In the genomic region with DNA sequence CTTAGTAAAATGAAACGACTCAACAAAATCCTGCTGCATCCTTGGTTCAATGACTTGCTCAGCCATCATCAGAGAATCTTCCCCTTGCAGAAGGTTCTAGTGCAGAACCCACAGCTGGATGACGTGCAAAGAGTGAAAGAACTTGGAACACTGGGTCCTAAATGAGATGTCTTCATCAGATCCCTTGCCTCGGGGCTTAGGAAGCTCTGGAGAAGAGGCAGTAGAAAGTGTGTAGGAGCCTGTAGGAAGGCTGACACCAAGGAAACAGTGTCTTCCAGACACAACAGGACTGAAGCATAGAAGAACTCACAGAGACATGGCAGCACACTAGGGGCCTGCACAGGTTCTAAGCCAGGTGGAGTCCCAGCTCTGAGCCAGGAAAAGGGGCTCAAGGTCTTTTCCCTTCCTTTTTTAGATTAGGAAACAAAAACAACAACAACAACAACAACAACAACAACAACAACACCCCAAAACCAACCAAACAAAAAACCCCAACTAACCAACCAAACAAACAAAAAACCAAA, we compare ENCODE assay signal across 31 mouse cellular contexts. TPM values are rescaled to one million over a fixed set of nuclear protein-coding genes. Genes with fewer than 3 reads are reported as not detected.
A peak's percentile ranks its signal among the peaks of the same experiment; 100 is the strongest.
DNase-seq lines count a peak whose midpoint lies in the region; ATAC-seq and TF ChIP-seq lines count a peak whose summit lies in the region.
"Not testable (repeated sequence)": the region's sequence is repeated elsewhere in the genome, so short reads cannot be mapped to it uniquely, and the experiment has no call there.
"Had no signal": no experiment of that assay in that cellular context is flagged by ENCODE, and none has a peak within 500 bp of the region (broad histone marks: within the 10 kb centered on the region; RNA-seq: fewer than 3 reads in every experiment).

No protein-coding gene starts in this region.

- DNase-seq in 3134 (ENCODE audit: extremely low read depth, insufficient read length, low spot score) (peak; percentile 1), R1 (ENCODE audit: low read depth, low spot score) (peak; percentile 7)
- DNase-seq in forebrain, postnatal 0 days, result not testable (repeated sequence)
- DNase-seq in intestine, embryonic 14.5 days (ENCODE audit: low spot score), result peak; percentile 53
- peak; percentile 13 for DNase-seq in lung, postnatal 0 days (ENCODE audit: low spot score)

- not testable (repeated sequence) for H3K27ac ChIP-seq in forebrain, postnatal 0 days (ENCODE audit: low read depth, low read length); heart, embryonic 13.5 days (replicated peaks); intestine, embryonic 14.5 days (ENCODE audit: low read depth); lung, postnatal 0 days (ENCODE audit: low read length); midbrain, embryonic 13.5 days; stomach, embryonic 15.5 days

- not testable (repeated sequence) for H3K4me2 ChIP-seq in forebrain, postnatal 0 days (ENCODE audit: low read depth); heart, embryonic 13.5 days; intestine, embryonic 14.5 days (ENCODE audit: low read length); lung, postnatal 0 days (replicated peaks; ENCODE audit: low read depth, low read length); midbrain, embryonic 13.5 days (replicated peaks); stomach, embryonic 15.5 days

- not testable (repeated sequence) for H3K4me1 ChIP-seq in forebrain, postnatal 0 days (ENCODE audit: insufficient read depth); heart, embryonic 13.5 days; intestine, embryonic 14.5 days (replicated peaks; ENCODE audit: control insufficient read depth, insufficient read depth, low read length); lung, postnatal 0 days (ENCODE audit: insufficient read depth, low read depth, low read length); midbrain, embryonic 13.5 days (replicated peaks); stomach, embryonic 15.5 days

- 59% methylated on average over 3 of the region's 3 CpGs for whole genome bisulfite sequencing in forebrain, postnatal 0 days
- WGBS in heart, embryonic 13.5 days, result 51% methylated on average over 3 of the region's 3 CpGs
- 62% methylated on average over 3 of the region's 3 CpGs for WGBS in intestine, embryonic 14.5 days
- 54% methylated on average over 3 of the region's 3 CpGs for WGBS in lung, postnatal 0 days
- WGBS in midbrain, embryonic 13.5 days, result 65% methylated on average over 3 of the region's 3 CpGs
- WGBS in stomach, embryonic 15.5 days, result 54% methylated on average over 3 of the region's 3 CpGs

- not testable (repeated sequence) for H3K4me3 ChIP-seq in forebrain, postnatal 0 days (ENCODE audit: low read depth, low read length); heart, embryonic 13.5 days; intestine, embryonic 14.5 days (ENCODE audit: low read depth, low read length); lung, postnatal 0 days (ENCODE audit: low read depth, low read length); midbrain, embryonic 13.5 days (replicated peaks); stomach, embryonic 15.5 days (replicated peaks)

- H3K36me3 ChIP-seq in forebrain, postnatal 0 days (ENCODE audit: insufficient read depth); heart, embryonic 13.5 days; intestine, embryonic 14.5 days (ENCODE audit: control insufficient read depth, insufficient read depth, low read length); lung, postnatal 0 days (ENCODE audit: insufficient read depth, low read length); midbrain, embryonic 13.5 days; stomach, embryonic 15.5 days: not testable (repeated sequence)

- not testable (repeated sequence) for H3K27me3 ChIP-seq in forebrain, postnatal 0 days (ENCODE audit: insufficient read depth, low read length); heart, embryonic 13.5 days (replicated peaks); intestine, embryonic 14.5 days (replicated peaks; ENCODE audit: control insufficient read depth, insufficient read depth, low read length); lung, postnatal 0 days (replicated peaks; ENCODE audit: insufficient read depth, low read length); midbrain, embryonic 13.5 days; stomach, embryonic 15.5 days (replicated peaks)

- ATAC-seq in forebrain, postnatal 0 days, result 0 out of 2 replicates have a peak, but pooled peaks have one; percentile 12
- 0 out of 2 replicates have a peak, but pooled peaks have one; percentile 52 for ATAC-seq in heart, embryonic 13.5 days (ENCODE audit: extremely low read depth, insufficient number of reproducible peaks, low FRiP score, low TSS enrichment)
- not testable (repeated sequence) for ATAC-seq in intestine, embryonic 14.5 days (replicated peaks; ENCODE audit: low FRiP score, low TSS enrichment, low read depth); lung, postnatal 0 days
- ATAC-seq in midbrain, embryonic 13.5 days, result peak; percentile 67; the same call in 1 of the 2 replicates
- 0 out of 2 replicates have a peak, but pooled peaks have one; percentile 53 for ATAC-seq in stomach, embryonic 15.5 days (ENCODE audit: insufficient read depth, low FRiP score, low read depth)

- H3K9me3 ChIP-seq in forebrain, postnatal 0 days (ENCODE audit: low read length), result peaks cover 18% of the 10 kb centered on the region
- H3K9me3 ChIP-seq in heart, embryonic 13.5 days, result peaks cover 23% of the 10 kb centered on the region
- H3K9me3 ChIP-seq in intestine, embryonic 14.5 days (ENCODE audit: control insufficient read depth, low read length); lung, postnatal 0 days (ENCODE audit: low read length); stomach, embryonic 15.5 days: not testable (repeated sequence)
- peaks cover 37% of the 10 kb centered on the region for H3K9me3 ChIP-seq in midbrain, embryonic 13.5 days

- not testable (repeated sequence) for H3K9ac ChIP-seq in forebrain, postnatal 0 days; heart, embryonic 13.5 days; intestine, embryonic 14.5 days (ENCODE audit: low read length); lung, postnatal 0 days (replicated peaks; ENCODE audit: low read depth); midbrain, embryonic 13.5 days (replicated peaks); stomach, embryonic 15.5 days

- not testable (repeated sequence) for TF ChIP-seq CTCF in forebrain, postnatal 0 days (IDR thresholded peaks at IDR 0.05; ENCODE audit: low read depth); lung, postnatal 0 days (IDR thresholded peaks at IDR 0.05)

- TF ChIP-seq EP300 in lung, postnatal 0 days (IDR thresholded peaks at IDR 0.05), result not testable (repeated sequence)

RNA-seq across cellular contexts. Expression of a gene that starts 16.4 kb away (rescaled TPM):
- total RNA-seq in forebrain, postnatal 0 days (2014; rRNA removed), result not detected in 2 replicates
- not detected in 2 replicates for polyA plus RNA-seq in forebrain, postnatal 0 days (2015; fragmentation: Nextera tagmentation; extraction: Ambion mirVana)
- 0.28 TPM in 1 of 2 replicates, not detected in the other for polyA plus RNA-seq in heart, embryonic 13.5 days (2015; fragmentation: Nextera tagmentation; extraction: Ambion mirVana)
- polyA plus RNA-seq in intestine, embryonic 14.5 days (2014; fragmentation: Nextera tagmentation; extraction: Ambion mirVana), result not detected in 2 replicates
- not detected in 2 replicates for polyA plus RNA-seq in lung, postnatal 0 days (2015; fragmentation: Nextera tagmentation; extraction: Ambion mirVana)
- polyA plus RNA-seq in midbrain, embryonic 13.5 days (2015; fragmentation: Nextera tagmentation; extraction: Ambion mirVana), result not detected in 2 replicates
- polyA plus RNA-seq in stomach, embryonic 15.5 days (2015; fragmentation: Nextera tagmentation; extraction: Ambion mirVana), result not detected in 2 replicates
- total RNA-seq: adrenal gland, adult 2 months; adrenal gland, postnatal 14 days; adrenal gland, postnatal 4 days; CH12.LX; common myeloid progenitor, adult 5-6 weeks; gastrocnemius, adult 18-20 months; gastrocnemius, postnatal 10 days; gastrocnemius, postnatal 36 days; granulocyte monocyte progenitor cell, adult 5-6 weeks; heart, adult 2 months; heart, postnatal 25 days; hematopoietic stem cell, adult 5-6 weeks; MEL had no signal
- polyA plus RNA-seq: adrenal gland, adult 2 months; embryonic facial prominence, embryonic 12.5 days; embryonic facial prominence, embryonic 15.5 days; forebrain, embryonic 12.5 days; forebrain, embryonic 15.5 days; heart, adult 2 months; heart, embryonic 11.5 days; heart, embryonic 16.5 days; hindbrain, embryonic 13.5 days; hindbrain, embryonic 16.5 days; intestine, embryonic 16.5 days had no signal

RNA-seq across cellular contexts. Expression of a gene that starts 25.4 kb away (rescaled TPM):
- total RNA-seq in forebrain, postnatal 0 days (2014; rRNA removed), result not detected in 2 replicates
- not detected in 2 replicates for polyA plus RNA-seq in forebrain, postnatal 0 days (2015; fragmentation: Nextera tagmentation; extraction: Ambion mirVana)
- polyA plus RNA-seq in heart, embryonic 13.5 days (2015; fragmentation: Nextera tagmentation; extraction: Ambion mirVana), result not detected in 2 replicates
- polyA plus RNA-seq in intestine, embryonic 14.5 days (2014; fragmentation: Nextera tagmentation; extraction: Ambion mirVana), result 0.34 and 0.63 TPM in 2 replicates
- polyA plus RNA-seq in lung, postnatal 0 days (2015; fragmentation: Nextera tagmentation; extraction: Ambion mirVana), result not detected in 2 replicates
- polyA plus RNA-seq in midbrain, embryonic 13.5 days (2015; fragmentation: Nextera tagmentation; extraction: Ambion mirVana), result not detected in 2 replicates
- not detected in 2 replicates for polyA plus RNA-seq in stomach, embryonic 15.5 days (2015; fragmentation: Nextera tagmentation; extraction: Ambion mirVana)
- total RNA-seq: adrenal gland, adult 2 months; adrenal gland, postnatal 14 days; adrenal gland, postnatal 4 days; CH12.LX; common myeloid progenitor, adult 5-6 weeks; gastrocnemius, adult 18-20 months; gastrocnemius, postnatal 10 days; gastrocnemius, postnatal 36 days; granulocyte monocyte progenitor cell, adult 5-6 weeks; heart, adult 2 months; heart, postnatal 25 days; hematopoietic stem cell, adult 5-6 weeks; MEL had no signal
- polyA plus RNA-seq: adrenal gland, adult 2 months; cerebellum, adult 2 months; embryonic facial prominence, embryonic 12.5 days; embryonic facial prominence, embryonic 15.5 days; forebrain, embryonic 12.5 days; forebrain, embryonic 15.5 days; heart, adult 2 months; heart, embryonic 16.5 days; hindbrain, embryonic 13.5 days; hindbrain, embryonic 16.5 days had no signal

RNA-seq across cellular contexts. Expression of a gene that starts 54.4 kb away (rescaled TPM):
- not detected in 2 replicates for total RNA-seq in forebrain, postnatal 0 days (2014; rRNA removed)
- polyA plus RNA-seq in forebrain, postnatal 0 days (2015; fragmentation: Nextera tagmentation; extraction: Ambion mirVana), result not detected in 2 replicates
- polyA plus RNA-seq in heart, embryonic 13.5 days (2015; fragmentation: Nextera tagmentation; extraction: Ambion mirVana), result not detected in 2 replicates
- not detected in 2 replicates for polyA plus RNA-seq in intestine, embryonic 14.5 days (2014; fragmentation: Nextera tagmentation; extraction: Ambion mirVana)
- polyA plus RNA-seq in lung, postnatal 0 days (2015; fragmentation: Nextera tagmentation; extraction: Ambion mirVana), result not detected in 2 replicates
- polyA plus RNA-seq in midbrain, embryonic 13.5 days (2015; fragmentation: Nextera tagmentation; extraction: Ambion mirVana), result not detected in 2 replicates
- polyA plus RNA-seq in stomach, embryonic 15.5 days (2015; fragmentation: Nextera tagmentation; extraction: Ambion mirVana), result not detected in 2 replicates
- total RNA-seq: adrenal gland, adult 2 months; adrenal gland, postnatal 14 days; adrenal gland, postnatal 4 days; CH12.LX; common myeloid progenitor, adult 5-6 weeks; gastrocnemius, adult 18-20 months; gastrocnemius, postnatal 10 days; gastrocnemius, postnatal 36 days; granulocyte monocyte progenitor cell, adult 5-6 weeks; heart, adult 2 months; heart, postnatal 25 days; hematopoietic stem cell, adult 5-6 weeks; MEL had no signal
- polyA plus RNA-seq: adrenal gland, adult 2 months; cerebellum, adult 2 months; embryonic facial prominence, embryonic 12.5 days; embryonic facial prominence, embryonic 15.5 days; forebrain, embryonic 12.5 days; forebrain, embryonic 15.5 days; heart, adult 2 months; heart, embryonic 11.5 days; heart, embryonic 16.5 days; hindbrain, embryonic 13.5 days; hindbrain, embryonic 16.5 days; intestine, embryonic 16.5 days had no signal
